Mouse (Mus musculus) ES-CJ7 (cell line): ENCODE results near the gene Nell2.
"Not testable (repeated sequence)": the region's sequence is repeated elsewhere in the genome, so short reads cannot be mapped to it uniquely, and the experiment has no call there.

Source experiments
- DNase-seq: peaks from one replicate; pipeline ENCODE4 v3.0.0; 2011; ENCODE audit warnings: low read depth, low spot score

Gene Nell2

GRCm38 (mm10) chr15:95527948-95528861 is at the start of gene Nell2:
Gene Nell2, minus strand, starts transcription at chr15:95528559.
- DNase-seq, result peak; percentile 75

DNA sequence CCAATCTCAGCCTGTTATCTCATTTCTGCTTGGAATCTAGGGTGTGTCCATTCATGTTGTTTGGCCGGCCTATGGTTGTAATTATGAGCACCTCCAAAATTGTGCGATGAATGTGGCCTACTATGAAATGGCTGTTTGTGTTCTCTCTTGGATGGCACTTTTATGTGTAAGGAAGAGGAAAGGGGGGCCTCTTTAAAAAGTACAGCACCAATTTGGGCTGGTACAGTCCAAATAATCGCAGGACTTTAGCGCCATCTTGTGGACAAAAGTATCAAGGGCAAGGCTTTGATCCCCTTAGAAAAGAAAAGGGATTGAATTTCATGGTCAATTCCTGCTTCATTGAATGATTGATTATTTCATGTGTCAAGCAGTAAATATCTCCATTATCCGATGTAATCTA is 46.3 kb upstream of the Nell2 start:
- peak; percentile 56 for DNase-seq

DNA sequence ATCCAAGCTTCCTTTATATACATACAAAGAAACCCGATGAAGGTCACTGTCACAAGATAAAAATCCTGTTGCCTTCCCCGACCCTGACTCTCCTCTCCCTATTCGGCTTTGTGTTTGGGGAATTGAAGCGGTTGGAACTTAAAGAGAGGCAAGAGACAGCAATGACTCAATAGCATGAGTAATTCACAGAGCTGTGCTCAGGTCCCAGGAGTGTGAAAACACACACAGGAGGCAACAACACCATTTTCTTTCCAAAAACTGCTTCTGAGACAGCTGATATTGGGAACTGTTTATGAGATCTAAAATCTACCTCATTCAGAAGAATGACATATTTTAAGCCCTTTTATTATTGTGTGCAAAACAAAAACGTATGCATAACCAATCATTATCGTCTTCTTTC is 41.2 kb upstream of the Nell2 start:
- DNase-seq, result no peak

DNA sequence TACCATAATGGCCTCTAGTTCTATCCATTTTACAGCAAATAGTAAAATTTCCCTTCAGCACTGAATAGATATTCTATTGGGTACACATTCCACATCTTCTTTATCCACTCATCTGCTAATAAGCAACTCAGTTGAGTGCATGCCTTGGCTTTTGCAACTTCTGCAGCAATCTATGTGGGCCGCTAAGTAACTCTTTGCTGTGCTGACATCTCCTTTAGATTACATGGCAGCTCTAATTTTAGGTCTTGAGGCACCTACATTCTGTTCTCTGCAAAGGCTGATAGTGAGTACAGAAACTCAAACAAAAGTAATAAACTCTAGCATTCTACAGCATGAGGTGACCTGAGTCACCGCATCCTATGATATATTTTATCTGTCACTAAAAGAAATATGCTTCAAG is 36.8 kb upstream of the Nell2 start:
- no peak for DNase-seq

DNA sequence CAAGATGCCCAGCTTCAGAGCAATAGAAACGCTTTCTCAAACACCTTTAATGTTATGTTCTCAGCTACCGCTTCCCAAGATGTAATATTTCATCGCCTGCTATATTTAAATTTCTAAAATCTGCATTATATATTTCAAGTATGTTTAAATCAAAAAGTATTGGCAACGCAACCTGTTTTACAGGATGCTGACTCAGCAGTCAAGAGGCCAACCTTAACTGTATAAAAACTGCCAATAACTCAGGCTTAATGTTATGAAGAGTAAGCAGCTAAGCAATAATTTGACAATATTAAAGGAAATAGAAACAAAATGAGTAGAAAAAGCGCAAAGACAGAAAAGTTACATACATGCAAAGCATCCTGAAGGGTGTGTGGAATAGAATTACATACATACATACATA is 32.9 kb upstream of the Nell2 start:
- DNase-seq, result no peak

- DNase-seq, result no peak
These were observed 21.7 kb upstream of the Nell2 start for GRCm38 (mm10) chr15:95550011-95550410.

- DNase-seq, result no peak
These were observed 14.3 kb upstream of the Nell2 start for GRCm38 (mm10) chr15:95542632-95543031.

GRCm38 (mm10) chr15:95536724-95537123 is 8.4 kb upstream of the Nell2 start:
- no peak for DNase-seq

DNA sequence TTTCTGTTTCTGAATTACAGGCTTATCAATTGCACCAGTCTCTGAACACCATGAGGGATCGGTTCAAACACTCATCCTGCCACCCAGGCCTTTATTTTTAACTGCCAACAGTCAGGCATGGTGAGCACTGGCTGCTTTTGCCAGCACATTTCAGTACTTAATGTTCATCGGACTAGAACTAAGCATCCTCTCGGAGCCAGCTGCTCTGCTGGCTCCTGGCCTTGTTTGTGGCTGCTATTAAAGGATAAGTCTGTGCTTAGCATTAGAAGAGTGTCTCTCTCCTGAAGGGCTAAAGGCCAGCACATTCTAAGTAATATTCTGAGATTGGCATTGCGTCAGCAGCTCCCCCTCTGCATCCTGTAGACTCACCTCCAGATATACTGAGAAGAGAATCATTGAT is 7.9 kb upstream of the Nell2 start:
- DNase-seq, result no peak

- DNase-seq, result no peak
These were observed 6.3 kb upstream of the Nell2 start for GRCm38 (mm10) chr15:95534644-95535043.

DNA sequence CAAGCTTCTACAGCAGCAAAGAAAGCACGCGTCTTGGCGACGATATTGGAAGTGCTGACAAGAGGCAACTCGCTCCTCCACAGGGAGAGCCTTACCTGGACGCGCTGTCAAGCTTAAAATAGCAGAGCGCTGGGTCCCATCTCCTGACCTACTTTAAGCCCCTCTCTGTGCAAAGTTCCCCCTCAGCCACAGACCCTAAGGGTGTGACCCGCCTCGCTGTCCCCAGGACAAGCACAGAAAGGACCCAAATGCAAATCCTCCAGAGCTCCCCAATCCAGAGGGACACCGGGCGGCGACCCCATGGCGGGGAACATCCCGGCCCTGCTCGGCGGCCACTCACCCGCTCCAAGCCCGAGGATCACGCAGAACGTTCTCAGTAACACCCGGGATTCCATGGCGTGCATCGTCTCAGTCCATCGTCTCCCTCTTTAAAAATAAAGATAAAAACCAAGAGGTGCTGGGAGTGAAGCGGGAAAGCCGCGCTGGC is 855 bp downstream of the Nell2 start:
- peak; percentile 32 for DNase-seq

DNA sequence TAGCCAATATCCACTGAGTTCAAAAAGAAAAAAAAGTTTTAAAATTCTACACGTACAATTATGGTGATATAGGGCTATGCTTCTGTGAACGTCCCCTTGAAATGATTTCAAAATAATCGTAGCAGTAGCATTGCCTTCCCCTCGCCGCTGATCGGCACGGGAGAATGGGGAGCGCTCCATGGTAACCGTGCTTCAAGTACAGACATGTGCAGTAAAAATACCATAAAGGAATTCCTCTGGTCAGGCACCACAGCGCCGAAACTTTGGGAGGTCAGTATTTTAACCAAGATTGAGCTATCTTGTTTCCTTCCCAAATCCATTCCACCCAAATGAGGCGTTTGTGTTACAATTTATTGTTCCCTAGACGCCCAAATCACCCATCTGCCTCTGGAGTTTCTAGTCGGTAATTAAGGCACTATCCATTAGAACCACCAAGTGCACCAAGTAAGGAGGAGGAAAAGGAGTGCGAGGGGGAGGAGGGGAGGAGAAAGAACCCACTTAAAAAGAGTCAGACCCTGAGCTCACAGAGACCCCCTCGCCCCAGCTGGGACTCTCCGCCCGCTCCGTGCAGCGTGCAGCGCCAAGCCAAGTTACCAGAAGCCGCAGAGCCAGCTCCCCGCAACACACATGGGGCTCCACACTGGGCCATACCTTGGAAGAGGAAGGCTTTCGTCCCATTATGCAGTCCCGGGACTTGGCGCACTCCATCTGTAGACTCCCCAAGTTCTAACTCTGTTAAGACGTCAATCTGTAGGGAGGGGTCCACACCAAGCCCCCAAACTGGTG is 1.5 kb downstream of the Nell2 start:
- DNase-seq, result peak; percentile 18

GRCm38 (mm10) chr15:95525997-95526396 is 2.4 kb downstream of the Nell2 start:
- DNase-seq, result peak; percentile 67

- DNase-seq, result no peak
These were observed 10.2 kb downstream of the Nell2 start for GRCm38 (mm10) chr15:95518204-95518603.

GRCm38 (mm10) chr15:95513306-95513705 is 15.1 kb downstream of the Nell2 start:
- not testable (repeated sequence) for DNase-seq

GRCm38 (mm10) chr15:95495666-95496065 is 32.7 kb downstream of the Nell2 start:
- no peak for DNase-seq

GRCm38 (mm10) chr15:95495193-95495592 is 33.2 kb downstream of the Nell2 start:
- no peak for DNase-seq

GRCm38 (mm10) chr15:95492201-95492600 is 36.2 kb downstream of the Nell2 start:
- no peak for DNase-seq

- DNase-seq, result no peak
These were observed 39.2 kb downstream of the Nell2 start for GRCm38 (mm10) chr15:95489174-95489573.

- no peak for DNase-seq
These were observed 40.4 kb downstream of the Nell2 start for GRCm38 (mm10) chr15:95487961-95488360.

GRCm38 (mm10) chr15:95482002-95482401 is 46.4 kb downstream of the Nell2 start:
- DNase-seq, result no peak

DNA sequence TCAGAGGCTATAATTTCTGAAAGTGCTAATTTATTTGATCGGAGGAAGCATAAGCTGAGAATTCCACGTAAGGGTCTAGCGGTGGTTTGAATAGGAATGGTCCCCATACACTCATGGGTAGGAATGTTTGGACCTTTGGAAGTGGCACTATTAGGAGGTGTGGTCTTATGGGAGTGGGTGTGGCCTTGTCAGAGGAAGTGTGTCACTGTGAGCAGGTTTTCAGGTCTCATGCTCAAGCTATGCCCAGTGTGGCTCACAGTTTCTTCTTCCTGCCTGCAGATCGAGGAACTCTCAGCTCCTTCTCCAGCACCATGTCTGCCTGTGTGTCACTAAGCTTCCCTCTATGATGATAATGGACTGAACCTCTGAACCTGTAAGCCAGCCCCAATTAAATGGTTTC is 46.8 kb downstream of the Nell2 start:
- DNase-seq, result no peak

- DNase-seq, result no peak
These were observed 51.9 kb downstream of the Nell2 start for GRCm38 (mm10) chr15:95476440-95476839.
